Mouse (Mus musculus) neural tube, embryonic 15.5 days (tissue): Measurements from ENCODE around the gene Cd48. TPM values are rescaled to one million over a fixed set of nuclear protein-coding genes. Genes with fewer than 3 reads are reported as not detected.
"Not testable (repeated sequence)": the region's sequence is repeated elsewhere in the genome, so short reads cannot be mapped to it uniquely, and the experiment has no call there.

Source experiments
- ATAC-seq: fragments of 200-750 bp; cut with Nextera tagmentation; 2 replicates; pipeline ENCODE4 v1.8.0; 2017; ENCODE audit warnings: mild to moderate bottlenecking, moderate TSS enrichment, moderate library complexity; ENCODE audit not compliant: low FRiP score
- H3K27ac ChIP-seq: fragments of 300-500 bp; sonication (generic); replicated peaks from 2 replicates; pipeline ENCODE4 v1.5.1; 2015; ENCODE audit warnings: mild to moderate bottlenecking, inconsistent platforms
- H3K27me3 ChIP-seq: fragments of 300-500 bp; sonication (generic); replicated peaks from 2 replicates; pipeline ENCODE4 v1.6.1; 2015; ENCODE audit warnings: inconsistent platforms
- H3K36me3 ChIP-seq: fragments of 300-500 bp; sonication (generic); 2 replicates; pipeline ENCODE4 v1.6.1; 2015; ENCODE audit warnings: inconsistent platforms
- H3K4me1 ChIP-seq: fragments of 300-500 bp; sonication (generic); 2 replicates; pipeline ENCODE4 v1.6.1; 2015; ENCODE audit warnings: inconsistent platforms
- H3K4me2 ChIP-seq: fragments of 300-500 bp; sonication (generic); 2 replicates; pipeline ENCODE4 v1.6.1; 2015; ENCODE audit warnings: inconsistent platforms, mild to moderate bottlenecking, moderate library complexity
- H3K4me3 ChIP-seq: fragments of 300-500 bp; sonication (generic); replicated peaks from 2 replicates; pipeline ENCODE4 v1.5.1; 2015; ENCODE audit warnings: mild to moderate bottlenecking, inconsistent platforms
- H3K9ac ChIP-seq: fragments of 300-500 bp; sonication (generic); replicated peaks from 2 replicates; pipeline ENCODE4 v1.6.1; 2015; ENCODE audit warnings: mild to moderate bottlenecking, inconsistent platforms
- H3K9me3 ChIP-seq: fragments of 300-500 bp; sonication (generic); replicated peaks from 2 replicates; pipeline ENCODE4 v1.6.1; 2016; ENCODE audit warnings: inconsistent platforms
- WGBS: fragments of 180-500 bp; shearing (Covaris S2); methylation state at CpG from one replicate; pipeline ENCODE4 v1.1.7; 2015; ENCODE audit warnings: mixed read lengths; 5-methylcytosine and 5-hydroxymethylcytosine counted together
- polyA plus RNA-seq: library from polyadenylated mRNA; unstranded; fragments of >200 nt; fragmentation: Nextera tagmentation; extraction: Ambion mirVana; gene quantifications from 2 replicates; pipeline ENCODE4 v1.2.1, GENCODE M21; 2015

Cd48 gene
- polyA plus RNA-seq, 1 experiment from 2014 or later, result 1.3 TPM

- H3K9ac ChIP-seq, result no peak overlapping the region
- H3K4me2 ChIP-seq, result no peak overlapping the region
- 42% methylated on average over 2 of the region's 2 CpGs for WGBS
- H3K27me3 ChIP-seq, result no peaks in the 10 kb centered on the region
- H3K4me3 ChIP-seq, result no peak overlapping the region
- no peak for ATAC-seq
- H3K27ac ChIP-seq, result no peak overlapping the region
- H3K9me3 ChIP-seq, result no peaks in the 10 kb centered on the region
- H3K4me1 ChIP-seq, result no peaks in the 10 kb centered on the region
- H3K36me3 ChIP-seq, result no peaks in the 10 kb centered on the region
Measured at GRCm38 (mm10) chr1:171661482-171661881, 20.3 kb upstream of the Cd48 start.

GRCm38 (mm10) chr1:171663757-171664156 lies 18.1 kb upstream of the Cd48 start:
- Histone ChIP-seq H3K27me3 (no peaks in the 10 kb centered on the region), H3K4me2 (no peak overlapping the region), H3K9me3 (no peaks in the 10 kb centered on the region), H3K27ac (no peak overlapping the region), H3K36me3 (no peaks in the 10 kb centered on the region), H3K4me1 (no peaks in the 10 kb centered on the region), H3K9ac (no peak overlapping the region), H3K4me3 (no peak overlapping the region)
- ATAC-seq, result no peak
- 88% methylated on average over 2 of the region's 2 CpGs for WGBS

DNA sequence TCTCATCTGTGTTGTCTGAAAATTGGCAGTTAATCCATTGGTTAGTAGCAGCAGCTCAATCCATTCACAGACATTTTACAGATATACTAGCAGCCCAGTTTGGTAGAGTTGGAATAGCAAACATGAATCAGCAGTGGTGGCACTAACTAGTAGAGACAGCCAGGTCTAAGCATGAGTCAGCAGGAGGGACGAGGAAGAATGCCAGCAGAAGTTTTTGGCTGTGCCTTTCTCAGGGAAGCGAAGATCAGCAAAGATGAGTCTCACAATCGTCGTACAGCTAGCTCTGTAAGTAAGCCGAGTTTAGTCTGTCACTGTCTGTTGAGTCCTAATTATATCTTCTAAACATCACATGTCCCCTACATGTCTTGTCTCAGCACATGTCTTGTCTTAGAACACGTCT lies 15.5 kb upstream of the Cd48 start:
- Histone ChIP-seq H3K36me3 (no peaks in the 10 kb centered on the region), H3K9ac (no peak overlapping the region), H3K27ac (no peak overlapping the region), H3K9me3 (no peaks in the 10 kb centered on the region), H3K4me2 (no peak overlapping the region), H3K27me3 (no peaks in the 10 kb centered on the region), H3K4me1 (no peaks in the 10 kb centered on the region), H3K4me3 (no peak overlapping the region)
- no peak for ATAC-seq
- 91% methylated on average over 6 of the region's 6 CpGs for WGBS

DNA sequence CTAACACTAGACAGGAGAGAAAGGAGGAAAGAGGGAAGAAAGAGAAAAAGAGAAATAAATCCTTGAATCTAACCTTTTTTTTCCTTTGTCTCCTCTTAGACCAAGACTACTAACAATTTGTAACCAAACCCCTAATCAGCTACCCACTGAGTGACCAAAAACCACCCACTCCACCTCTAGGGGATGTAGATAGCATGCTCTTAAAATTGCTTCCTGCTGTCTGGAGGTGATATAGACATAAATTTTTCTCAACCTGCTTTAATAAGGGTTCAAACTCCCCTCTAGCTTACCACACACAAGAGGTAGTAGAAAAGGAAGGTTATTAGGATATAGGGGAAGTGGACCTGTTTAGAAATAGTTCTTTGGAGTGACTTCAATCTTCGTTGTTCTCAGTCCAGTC lies 14.6 kb upstream of the Cd48 start:
- Histone ChIP-seq H3K9me3 (no peaks in the 10 kb centered on the region), H3K27ac (no peak overlapping the region), H3K4me3 (no peak overlapping the region), H3K4me2 (no peak overlapping the region), H3K4me1 (no peaks in the 10 kb centered on the region), H3K36me3 (no peaks in the 10 kb centered on the region), H3K27me3 (no peaks in the 10 kb centered on the region), H3K9ac (no peak overlapping the region)
- ATAC-seq, result no peak
- 94% methylated on average over 1 of the region's 1 CpGs for WGBS

- not testable (repeated sequence) for H3K36me3 ChIP-seq, H3K4me3 ChIP-seq, H3K4me1 ChIP-seq, ATAC-seq, H3K9me3 ChIP-seq, H3K9ac ChIP-seq, H3K27ac ChIP-seq, H3K4me2 ChIP-seq, H3K27me3 ChIP-seq
- 89% methylated on average over 2 of the region's 2 CpGs for WGBS
Measured at GRCm38 (mm10) chr1:171672451-171672850, 9.4 kb upstream of the Cd48 start.

- Histone ChIP-seq H3K27me3 (no peaks in the 10 kb centered on the region), H3K4me3 (no peak overlapping the region), H3K36me3 (no peaks in the 10 kb centered on the region), H3K4me1 (no peaks in the 10 kb centered on the region), H3K9ac (no peak overlapping the region), H3K9me3 (no peaks in the 10 kb centered on the region), H3K4me2 (no peak overlapping the region), H3K27ac (no peak overlapping the region)
- 73% methylated on average over 5 of the region's 5 CpGs for WGBS
- no peak for ATAC-seq
Measured at GRCm38 (mm10) chr1:171672854-171673475, 8.8 kb upstream of the Cd48 start.

DNA sequence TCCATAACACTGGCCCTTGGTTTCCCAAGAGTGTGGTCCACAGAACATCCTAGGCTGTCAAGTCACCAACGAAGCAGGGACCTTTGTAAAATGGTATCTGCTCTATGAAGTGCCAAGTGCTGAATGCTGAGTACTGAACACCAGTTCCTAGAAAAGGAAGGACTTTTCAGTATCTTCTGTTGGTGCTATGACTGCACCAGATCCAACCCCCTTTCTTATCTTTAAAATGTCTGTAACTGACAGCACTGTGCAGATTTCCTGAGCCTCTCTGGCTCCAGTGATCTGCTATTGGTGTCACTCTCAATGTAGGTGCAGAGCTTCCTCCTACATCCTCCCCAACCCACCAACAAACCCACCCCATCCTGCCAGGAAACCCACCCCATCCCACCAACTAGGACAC lies 7.3 kb upstream of the Cd48 start:
- H3K36me3 ChIP-seq, result no peaks in the 10 kb centered on the region
- H3K9me3 ChIP-seq, result no peaks in the 10 kb centered on the region
- H3K4me2 ChIP-seq, result no peak overlapping the region
- H3K27ac ChIP-seq, result no peak overlapping the region
- no peak overlapping the region for H3K9ac ChIP-seq
- no peak for ATAC-seq
- 75% methylated on average over 1 of the region's 1 CpGs for WGBS
- H3K27me3 ChIP-seq, result no peaks in the 10 kb centered on the region
- H3K4me3 ChIP-seq, result no peak overlapping the region
- no peaks in the 10 kb centered on the region for H3K4me1 ChIP-seq

- no peak overlapping the region for H3K4me2 ChIP-seq
- no peaks in the 10 kb centered on the region for H3K4me1 ChIP-seq
- WGBS, result 75% methylated on average over 1 of the region's 1 CpGs
- H3K36me3 ChIP-seq, result no peaks in the 10 kb centered on the region
- H3K27me3 ChIP-seq, result no peaks in the 10 kb centered on the region
- no peak overlapping the region for H3K9ac ChIP-seq
- H3K9me3 ChIP-seq, result no peaks in the 10 kb centered on the region
- no peak overlapping the region for H3K27ac ChIP-seq
- no peak for ATAC-seq
- no peak overlapping the region for H3K4me3 ChIP-seq
Measured at GRCm38 (mm10) chr1:171677721-171678120, 4.1 kb upstream of the Cd48 start.

- Histone ChIP-seq H3K4me3 (no peak overlapping the region), H3K9me3 (no peaks in the 10 kb centered on the region), H3K27ac (no peak overlapping the region), H3K4me2 (no peak overlapping the region), H3K4me1 (no peaks in the 10 kb centered on the region), H3K36me3 (no peaks in the 10 kb centered on the region), H3K9ac (no peak overlapping the region), H3K27me3 (no peaks in the 10 kb centered on the region)
- no peak for ATAC-seq
- WGBS, result 93% methylated on average over 7 of the region's 7 CpGs
Measured at GRCm38 (mm10) chr1:171681009-171681408, 800 bp upstream of the Cd48 start.

DNA sequence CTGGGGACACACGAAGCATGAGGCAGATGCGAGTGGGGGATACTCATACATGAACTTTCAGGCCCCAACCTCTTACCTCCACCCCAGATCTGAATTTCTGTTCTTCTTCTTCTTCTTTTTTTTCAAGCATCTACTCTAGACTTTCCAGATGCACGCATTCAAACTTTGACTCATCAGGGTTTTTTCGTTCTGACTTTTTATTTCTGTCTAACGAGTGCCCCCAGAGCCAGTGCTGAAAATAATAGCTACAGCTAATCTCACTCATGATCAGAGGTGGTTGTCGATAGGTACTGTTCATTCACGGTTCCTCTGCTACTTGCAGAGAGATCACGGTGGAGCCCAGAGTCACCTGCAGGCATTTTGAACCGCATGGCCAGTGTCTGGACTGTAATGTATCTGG lies 3.1 kb downstream of the Cd48 start:
- no peaks in the 10 kb centered on the region for H3K27me3 ChIP-seq
- 96% methylated on average over 9 of the region's 9 CpGs for WGBS
- no peak overlapping the region for H3K4me2 ChIP-seq
- H3K27ac ChIP-seq, result no peak overlapping the region
- H3K9ac ChIP-seq, result no peak overlapping the region
- no peak for ATAC-seq
- no peaks in the 10 kb centered on the region for H3K9me3 ChIP-seq
- H3K4me1 ChIP-seq, result no peaks in the 10 kb centered on the region
- H3K36me3 ChIP-seq, result no peaks in the 10 kb centered on the region
- no peak overlapping the region for H3K4me3 ChIP-seq

DNA sequence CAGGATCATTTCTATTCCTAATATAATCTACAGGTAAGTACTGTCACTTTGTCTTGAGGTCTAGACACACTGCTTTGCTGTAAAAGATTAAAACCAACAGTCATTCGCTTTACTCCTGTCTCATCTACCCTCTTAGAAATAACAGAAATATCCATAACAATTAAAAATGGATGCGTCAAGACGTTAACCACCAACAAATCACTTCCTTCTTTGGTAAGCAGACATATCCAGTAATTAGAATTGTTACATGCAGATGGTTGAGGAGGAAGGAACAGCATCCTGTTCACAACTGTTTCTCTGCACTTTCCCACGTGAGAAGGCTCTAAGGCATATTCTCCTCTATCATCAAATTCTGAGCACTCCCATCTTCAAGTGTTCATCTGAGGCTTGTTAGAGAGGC lies 5.5 kb downstream of the Cd48 start:
- H3K9ac ChIP-seq, result no peak overlapping the region
- no peak overlapping the region for H3K27ac ChIP-seq
- ATAC-seq, result no peak
- H3K4me3 ChIP-seq, result no peak overlapping the region
- no peak overlapping the region for H3K4me2 ChIP-seq
- no peaks in the 10 kb centered on the region for H3K4me1 ChIP-seq
- H3K36me3 ChIP-seq, result no peaks in the 10 kb centered on the region
- 83% methylated on average over 4 of the region's 4 CpGs for WGBS
- no peaks in the 10 kb centered on the region for H3K9me3 ChIP-seq
- H3K27me3 ChIP-seq, result no peaks in the 10 kb centered on the region

GRCm38 (mm10) chr1:171693918-171694317 lies 12.1 kb downstream of the Cd48 start:
- Histone ChIP-seq H3K4me3 (no peak overlapping the region), H3K9ac (no peak overlapping the region), H3K27me3 (no peaks in the 10 kb centered on the region), H3K27ac (no peak overlapping the region), H3K36me3 (no peaks in the 10 kb centered on the region), H3K9me3 (no peaks in the 10 kb centered on the region), H3K4me1 (no peaks in the 10 kb centered on the region), H3K4me2 (no peak overlapping the region)
- 75% methylated on average over 1 of the region's 1 CpGs for WGBS
- no peak for ATAC-seq

DNA sequence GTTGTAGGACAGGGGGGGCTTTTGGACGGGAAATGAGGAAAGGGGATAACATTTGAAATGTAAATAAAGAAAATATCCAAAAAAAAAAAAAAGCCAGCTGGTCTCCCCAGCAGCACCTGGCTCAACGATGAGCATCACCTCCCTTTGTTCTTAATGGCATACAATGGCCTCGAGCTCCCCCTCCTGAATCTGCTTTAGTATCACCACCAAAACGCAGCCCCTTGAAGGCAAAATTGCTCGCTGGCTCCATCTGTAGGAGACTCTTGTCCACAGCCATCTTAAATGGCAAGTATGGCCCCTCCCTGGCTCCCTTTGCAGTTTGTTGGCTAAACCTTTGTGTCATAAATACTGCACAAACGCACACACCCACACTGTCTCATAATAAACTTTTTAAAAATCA lies 17.2 kb downstream of the Cd48 start:
- no peaks in the 10 kb centered on the region for H3K4me1 ChIP-seq
- H3K27ac ChIP-seq, result no peak overlapping the region
- 26% methylated on average over 6 of the region's 6 CpGs for WGBS
- no peak overlapping the region for H3K4me2 ChIP-seq
- H3K4me3 ChIP-seq, result no peak overlapping the region
- no peak for ATAC-seq
- H3K27me3 ChIP-seq, result no peaks in the 10 kb centered on the region
- no peaks in the 10 kb centered on the region for H3K9me3 ChIP-seq
- H3K36me3 ChIP-seq, result no peaks in the 10 kb centered on the region
- no peak overlapping the region for H3K9ac ChIP-seq
